Mouse (Mus musculus) C3H10T1/2 (cell line): ENCODE data around the gene Itgax. TPM values are rescaled to one million over a fixed set of nuclear protein-coding genes. Genes with fewer than 3 reads are reported as not detected.

Source experiments
- polyA plus RNA-seq, 2 experiments: library from polyadenylated mRNA; unstranded; fragments of >200 nt; fragmentation: generic; extraction: Trizol; gene quantifications; one replicate each; pipeline ENCODE4 v1.2.1; 2012; ENCODE audit warnings: missing spikeins in 2 of 2

Gene Itgax
- polyA plus RNA-seq: not detected

GRCm38 (mm10) chr7:128128741-128129720, at the start of gene Itgax:
Gene Itgax (plus strand): TSS chr7:128129547.

GRCm38 (mm10) chr7:128154076-128154475, 24.7 kb downstream of the Itgax start, which contains the start of gene Itgad:
Gene Itgad (plus strand): TSS chr7:128154376.

Other genes starting within 250 kb of the Itgax start
- 1 to 10 TPM in 1 of 2 experiments, under 1 TPM in 1; 0.22 to 2.9 TPM for gene Prss53, start 238.6 kb upstream of the Itgax start, polyA plus RNA-seq
- not detected for gene Gm21974, start 234.1 kb upstream of the Itgax start, polyA plus RNA-seq
- gene Vkorc1, start 233.9 kb upstream of the Itgax start, polyA plus RNA-seq: 100 to 1,000 TPM in 1 of 2 experiments, 10 to 100 TPM in 1; 75.2 to 309 TPM
- 10 to 100 TPM; 53.8 to 95.6 TPM for gene Bckdk, start 225.5 kb upstream of the Itgax start, polyA plus RNA-seq
- gene Kat8, start 217.0 kb upstream of the Itgax start, polyA plus RNA-seq: 10 to 100 TPM in 1 of 2 experiments, 1 to 10 TPM in 1; 8.2 to 22.4 TPM
- under 1 TPM in 1 of 2 experiments, not detected in 1; 0.05 TPM for gene Prss8, start 199.4 kb upstream of the Itgax start, polyA plus RNA-seq
- gene Prss36, start 182.8 kb upstream of the Itgax start, polyA plus RNA-seq: 10 to 100 TPM in 1 of 2 experiments, 1 to 10 TPM in 1; 4.6 to 11.2 TPM
- gene Fus, start 162.1 kb upstream of the Itgax start, polyA plus RNA-seq: 100 to 1,000 TPM; 140 to 298 TPM
- under 1 TPM; 0.01 to 0.28 TPM for gene Pycard, start 135.7 kb upstream of the Itgax start, polyA plus RNA-seq
- under 1 TPM; 0.02 to 0.72 TPM for gene Trim72, start 125.6 kb upstream of the Itgax start, polyA plus RNA-seq
- gene Itgam, start 66.9 kb upstream of the Itgax start, polyA plus RNA-seq: not detected
- gene Gm49368, start 66.9 kb upstream of the Itgax start, polyA plus RNA-seq: not detected
- gene Itgad, start 24.8 kb downstream of the Itgax start, polyA plus RNA-seq: not detected
- under 1 TPM; 0.14 to 0.90 TPM for gene Cox6a2, start 76.8 kb downstream of the Itgax start, polyA plus RNA-seq
- 10 to 100 TPM; 12.7 to 12.8 TPM for gene Armc5, start 107.8 kb downstream of the Itgax start, polyA plus RNA-seq
- gene 9130023H24Rik, start 108.5 kb downstream of the Itgax start, polyA plus RNA-seq: 1 to 10 TPM in 1 of 2 experiments, under 1 TPM in 1; 0.51 to 3.1 TPM
- 100 to 1,000 TPM in 1 of 2 experiments, 10 to 100 TPM in 1; 59.9 to 101 TPM for gene Tgfb1i1, start 117.3 kb downstream of the Itgax start, polyA plus RNA-seq
- not detected for gene Slc5a2, start 136.1 kb downstream of the Itgax start, polyA plus RNA-seq
- 10 to 100 TPM; 10.9 to 13.9 TPM for gene BC017158, start 168.6 kb downstream of the Itgax start, polyA plus RNA-seq